Mouse (Mus musculus) heart, adult 8-10 months (tissue): ENCODE data around the gene Olfr159. TPM values are rescaled to one million over a fixed set of nuclear protein-coding genes. Genes with fewer than 3 reads are reported as not detected.

Experiments
- DNase-seq: peaks from one replicate; pipeline ENCODE4 v3.0.0; 2022; ENCODE audit warnings: low spot score
- total RNA-seq, 4 experiments: library from RNA; stranded (reverse); gene quantifications; 2 replicates each; pipeline ENCODE4 v1.2.4; 2022

The Olfr159 gene
- total RNA-seq, 4 experiments from 2014 or later = not detected

GRCm38 (mm10) chr4:43729794-43730550, 40.8 kb downstream of the Olfr159 start, which contains the start of gene Spaar:
Gene Spaar, plus strand, starts transcription at chr4:43730034.
- DNase-seq = peak; percentile 88

GRCm38 (mm10) chr4:43729126-43729525, 41.7 kb downstream of the Olfr159 start:
- DNase-seq = no peak

GRCm38 (mm10) chr4:43728576-43728954, 42.2 kb downstream of the Olfr159 start:
- peak; percentile 95 for DNase-seq

- no peak for DNase-seq
Observed at GRCm38 (mm10) chr4:43727718-43728575, 42.9 kb downstream of the Olfr159 start.

- peak; percentile 94 for DNase-seq
Observed at GRCm38 (mm10) chr4:43726995-43727394, 43.8 kb downstream of the Olfr159 start, which contains the start of gene Hrct1. Gene Hrct1, plus strand, starts transcription at chr4:43727188.

GRCm38 (mm10) chr4:43726228-43726993, 44.4 kb downstream of the Olfr159 start:
- no peak for DNase-seq

- DNase-seq = peak; percentile 63
Observed at GRCm38 (mm10) chr4:43724764-43725163, 46.0 kb downstream of the Olfr159 start.

- DNase-seq = no peak
Observed at GRCm38 (mm10) chr4:43722191-43722590, 48.6 kb downstream of the Olfr159 start.

- DNase-seq = no peak
Observed at GRCm38 (mm10) chr4:43720491-43721228, 50.1 kb downstream of the Olfr159 start.

Other genes starting within 250 kb of the Olfr159 start
- gene Tpm2, start 247.2 kb downstream of the Olfr159 start, total RNA-seq = 10 to 100 TPM; 25.4 to 34.9 (median 31.1) TPM
- 10 to 100 TPM; 39.7 to 48.8 (median 43.2) TPM for gene Creb3, start 208.7 kb downstream of the Olfr159 start, total RNA-seq
- 100 to 1,000 TPM in 2 of 4 experiments, 10 to 100 TPM in 2; 96.1 to 117 (median 101) TPM for gene Tln1, start 208.3 kb downstream of the Olfr159 start, total RNA-seq
- gene Rgp1, start 192.3 kb downstream of the Olfr159 start, total RNA-seq = 10 to 100 TPM; 31.3 to 39.6 (median 34.6) TPM
- 10 to 100 TPM; 11.7 to 14.0 (median 13.0) TPM for gene Gba2, start 192.1 kb downstream of the Olfr159 start, total RNA-seq
- gene Msmp, start 186.5 kb downstream of the Olfr159 start, total RNA-seq = under 1 TPM in 1 of 4 experiments, not detected in 3; 0.52 TPM
- 10 to 100 TPM; 41.4 to 57.5 (median 44.0) TPM for gene Npr2, start 139.1 kb downstream of the Olfr159 start, total RNA-seq
- under 1 TPM in 1 of 4 experiments, not detected in 3; 0.53 TPM for gene Spag8, start 117.4 kb downstream of the Olfr159 start, total RNA-seq
- gene Hint2, start 114.5 kb downstream of the Olfr159 start, total RNA-seq = 100 to 1,000 TPM; 162 to 188 (median 167) TPM
- gene Tmem8b, start 102.0 kb downstream of the Olfr159 start, total RNA-seq = 10 to 100 TPM; 20.3 to 24.0 (median 21.7) TPM
- gene Fam221b, start 101.9 kb downstream of the Olfr159 start, total RNA-seq = under 1 TPM; 0.14 to 0.38 (median 0.28) TPM
- not detected for gene Olfr70, start 70.2 kb downstream of the Olfr159 start, total RNA-seq
- not detected for gene Olfr71, start 60.8 kb downstream of the Olfr159 start, total RNA-seq
- 1 to 10 TPM; 3.0 to 4.4 (median 4.3) TPM for gene Hrct1, start 43.8 kb downstream of the Olfr159 start, total RNA-seq
- gene Spaar, start 41.0 kb downstream of the Olfr159 start, total RNA-seq = 1 to 10 TPM; 3.6 to 4.4 (median 4.1) TPM
- gene Olfr156, start 52.9 kb upstream of the Olfr159 start, total RNA-seq = not detected
- not detected for gene Olfr157, start 69.2 kb upstream of the Olfr159 start, total RNA-seq
- gene Olfr155, start 80.6 kb upstream of the Olfr159 start, total RNA-seq = not detected
- 1 to 10 TPM; 4.4 to 5.7 (median 5.2) TPM for gene Reck, start 104.5 kb upstream of the Olfr159 start, total RNA-seq
- 1 to 10 TPM; 2.3 to 5.2 (median 2.8) TPM for gene Glipr2, start 186.4 kb upstream of the Olfr159 start, total RNA-seq
- not detected for gene Ccin, start 212.5 kb upstream of the Olfr159 start, total RNA-seq
- gene Clta, start 233.4 kb upstream of the Olfr159 start, total RNA-seq = 10 to 100 TPM; 67.0 to 78.6 (median 70.5) TPM